Mouse (Mus musculus) c-Kit-positive CD71-negative TER-119-negative erythroid progenitor cells, embryonic 14.5 days (primary cell): Measurements from ENCODE around the gene A030014E15Rik.
"Not testable (repeated sequence)": the region's sequence is repeated elsewhere in the genome, so short reads cannot be mapped to it uniquely, and the experiment has no call there.

ENCODE experiments used
- DNase-seq: peaks from one replicate; pipeline ENCODE4 v3.0.0-alpha.2; 2013; ENCODE audit warnings: low read depth

Gene A030014E15Rik

GRCm38 (mm10) chr1:82924650-82925049, at the start of gene A030014E15Rik:
TSS of gene A030014E15Rik (plus strand) at chr1:82924917.
- no peak for DNase-seq

- DNase-seq: no peak
These were observed 45.5 kb upstream of the A030014E15Rik start for GRCm38 (mm10) chr1:82879172-82879571.

- no peak for DNase-seq
These were observed 44.5 kb upstream of the A030014E15Rik start for GRCm38 (mm10) chr1:82880196-82880595.

GRCm38 (mm10) chr1:82893269-82893668, 31.4 kb upstream of the A030014E15Rik start:
- no peak for DNase-seq

GRCm38 (mm10) chr1:82900567-82900966, 24.1 kb upstream of the A030014E15Rik start:
- DNase-seq: no peak

GRCm38 (mm10) chr1:82901201-82901600, 23.5 kb upstream of the A030014E15Rik start:
- DNase-seq: no peak

GRCm38 (mm10) chr1:82905886-82906285, 18.8 kb upstream of the A030014E15Rik start:
- DNase-seq: no peak

- DNase-seq: no peak
These were observed 11.7 kb upstream of the A030014E15Rik start, which contains the start of gene A030005L19Rik for GRCm38 (mm10) chr1:82913025-82913424. TSS of gene A030005L19Rik (plus strand) at chr1:82913325.

- not testable (repeated sequence) for DNase-seq
These were observed 11.3 kb upstream of the A030014E15Rik start for GRCm38 (mm10) chr1:82913434-82913833.

- not testable (repeated sequence) for DNase-seq
These were observed 5.8 kb downstream of the A030014E15Rik start for GRCm38 (mm10) chr1:82930558-82930957.

GRCm38 (mm10) chr1:82931326-82931725, 6.6 kb downstream of the A030014E15Rik start, which contains the start of gene Gm6217:
TSS of gene Gm6217 (minus strand) at chr1:82931399.
- DNase-seq: not testable (repeated sequence)

GRCm38 (mm10) chr1:82938666-82939065, 13.9 kb downstream of the A030014E15Rik start:
- no peak for DNase-seq

GRCm38 (mm10) chr1:82942505-82942904, 17.8 kb downstream of the A030014E15Rik start:
- DNase-seq: not testable (repeated sequence)

- DNase-seq: not testable (repeated sequence)
These were observed 18.6 kb downstream of the A030014E15Rik start, which contains the start of gene A030003K21Rik for GRCm38 (mm10) chr1:82943295-82943694. TSS of gene A030003K21Rik (minus strand) at chr1:82943388.

GRCm38 (mm10) chr1:82946029-82946428, 21.3 kb downstream of the A030014E15Rik start:
- not testable (repeated sequence) for DNase-seq

- no peak for DNase-seq
These were observed 23.9 kb downstream of the A030014E15Rik start for GRCm38 (mm10) chr1:82948601-82949000.

- DNase-seq: not testable (repeated sequence)
These were observed 31.2 kb downstream of the A030014E15Rik start, which contains the start of gene Gm7544 for GRCm38 (mm10) chr1:82955913-82956312. TSS of gene Gm7544 (minus strand) at chr1:82956013.

GRCm38 (mm10) chr1:82959870-82960385, 35.2 kb downstream of the A030014E15Rik start, which contains the start of gene Gm47955:
TSS of gene Gm47955 (plus strand) at chr1:82960286.
- no peak for DNase-seq

- no peak for DNase-seq
These were observed 41.7 kb downstream of the A030014E15Rik start for GRCm38 (mm10) chr1:82966413-82966812.

GRCm38 (mm10) chr1:82972046-82972445, 47.3 kb downstream of the A030014E15Rik start:
- no peak for DNase-seq

- no peak for DNase-seq
These were observed 48.5 kb downstream of the A030014E15Rik start for GRCm38 (mm10) chr1:82973244-82973643.

GRCm38 (mm10) chr1:82973901-82974300, 49.2 kb downstream of the A030014E15Rik start:
- DNase-seq: no peak

GRCm38 (mm10) chr1:82974342-82974741, 49.6 kb downstream of the A030014E15Rik start:
- no peak for DNase-seq
